Mouse (Mus musculus) CH12.LX (cell line): ENCODE measurements around the gene Cdh8. TPM values are rescaled to one million over a fixed set of nuclear protein-coding genes. Genes with fewer than 3 reads are reported as not detected.

ENCODE experiments used
- DNase-seq: peaks from one replicate; pipeline ENCODE4 v3.0.0-alpha.2; 2013; ENCODE audit errors: extremely low read depth
- H3K27ac ChIP-seq: 2 replicates; pipeline ENCODE4 v1.5.1; 2012; ENCODE audit warnings: low read depth, mild to moderate bottlenecking, control low read depth, moderate library complexity; ENCODE audit not compliant: insufficient read depth
- H3K27me3 ChIP-seq: replicated peaks from 2 replicates; pipeline ENCODE3; 2012; ENCODE audit warnings: inconsistent platforms
- H3K36me3 ChIP-seq, 2 experiments: replicated peaks in 1 of 2; 2 replicates each; pipeline versions ENCODE3 to v1.6.1; 2012; ENCODE audit warnings: inconsistent platforms in 1 of 2, low read length in 1 of 2, mild to moderate bottlenecking in 1 of 2, mixed read lengths in 1 of 2, moderate library complexity in 1 of 2; ENCODE audit not compliant: control insufficient read depth in 1 of 2, insufficient read depth in 1 of 2
- H3K4me1 ChIP-seq, 2 experiments: 2 replicates each; pipeline ENCODE4 v1.6.1; 2012; ENCODE audit warnings: inconsistent platforms in 1 of 2, moderate library complexity in 1 of 2; ENCODE audit not compliant: insufficient read depth in 2 of 2, control insufficient read depth in 1 of 2
- H3K4me2 ChIP-seq: 2 replicates; pipeline ENCODE4 v1.6.1; 2012; ENCODE audit warnings: low read depth, mild to moderate bottlenecking, control low read depth; ENCODE audit not compliant: poor library complexity, insufficient read depth, severe bottlenecking
- H3K4me3 ChIP-seq, 3 experiments: fragments of 150-350 bp in 1 of 3; sonication (generic) in 1 of 3; replicated peaks in 1 of 3; 2 replicates each; pipeline versions ENCODE3 to v1.5.1; 2011 to 2012; ENCODE audit warnings: low read depth in 2 of 3, low read length in 2 of 3, mild to moderate bottlenecking in 2 of 3, moderate library complexity in 2 of 3, control low read depth in 1 of 3, improper control_type of control experiment in 1 of 3, inconsistent platforms in 1 of 3, mixed read lengths in 1 of 3; ENCODE audit not compliant: poor library complexity in 1 of 3
- H3K79me2 ChIP-seq: replicated peaks from 2 replicates; pipeline ENCODE4 v1.6.1; 2012; ENCODE audit warnings: mild to moderate bottlenecking, moderate library complexity; ENCODE audit not compliant: control insufficient read depth, poor library complexity, insufficient read depth, severe bottlenecking; ENCODE audit errors: extremely low read depth
- H3K9ac ChIP-seq: 2 replicates; pipeline ENCODE4 v1.6.1; 2012; ENCODE audit warnings: low read depth, mild to moderate bottlenecking, control low read depth, moderate library complexity; ENCODE audit not compliant: insufficient read depth
- H3K9me3 ChIP-seq: replicated peaks from 2 replicates; pipeline ENCODE3; 2012; ENCODE audit warnings: low read length, inconsistent platforms, mixed read lengths
- BHLHE40 ChIP-seq: IDR thresholded peaks from 2 replicates; pipeline ENCODE4 v1.6.1; 2011; ENCODE audit warnings: mild to moderate bottlenecking, low read depth, low read length, improper control_type of control experiment
- CHD1 ChIP-seq: IDR thresholded peaks from 2 replicates; pipeline ENCODE4 v1.6.1; 2012; ENCODE audit warnings: low read depth, low read length, improper control_type of control experiment, inconsistent platforms
- CHD2 ChIP-seq: IDR thresholded peaks from 2 replicates; pipeline ENCODE4 v1.6.1; 2011; ENCODE audit warnings: low read length, improper control_type of control experiment
- CTCF ChIP-seq, 2 experiments: IDR thresholded peaks in 1 of 2; conservative IDR thresholded peaks in 1 of 2; 2 replicates each; pipeline ENCODE4 v1.5.1; 2011 to 2012; ENCODE audit warnings: low read depth in 2 of 2, low read length in 2 of 2, improper control_type of control experiment in 1 of 2, inconsistent platforms in 1 of 2, mild to moderate bottlenecking in 1 of 2, moderate library complexity in 1 of 2
- E2F4 ChIP-seq: IDR thresholded peaks from 2 replicates; pipeline ENCODE4 v1.6.1; 2011; ENCODE audit warnings: low read depth, low read length, improper control_type of control experiment; ENCODE audit not compliant: insufficient replicate concordance
- ELF1 ChIP-seq: IDR thresholded peaks from 2 replicates; pipeline ENCODE4 v1.6.1; 2014; ENCODE audit warnings: low read depth, mild to moderate bottlenecking, inconsistent platforms, low read length, improper control_type of control experiment
- IRF4 ChIP-seq: IDR thresholded peaks from 2 replicates; pipeline ENCODE4 v1.6.1; 2014; ENCODE audit warnings: low read depth, mild to moderate bottlenecking, inconsistent platforms, low read length, improper control_type of control experiment
- KAT2A ChIP-seq: IDR thresholded peaks from 2 replicates; pipeline ENCODE4 v1.6.1; 2012; ENCODE audit warnings: low read length, improper control_type of control experiment, inconsistent platforms; ENCODE audit not compliant: insufficient replicate concordance
- MAFK ChIP-seq: IDR thresholded peaks from 2 replicates; pipeline ENCODE4 v1.6.1; 2011; ENCODE audit warnings: low read length, improper control_type of control experiment; ENCODE audit not compliant: insufficient replicate concordance
- MAX ChIP-seq: IDR thresholded peaks from 2 replicates; pipeline ENCODE4 v1.6.1; 2011; ENCODE audit warnings: low read length, improper control_type of control experiment
- MAZ ChIP-seq: IDR thresholded peaks from 2 replicates; pipeline ENCODE4 v1.6.1; 2012; ENCODE audit warnings: low read depth, mild to moderate bottlenecking, inconsistent platforms, low read length, improper control_type of control experiment, moderate library complexity
- MXI1 ChIP-seq: IDR thresholded peaks from 2 replicates; pipeline ENCODE4 v1.6.1; 2011; ENCODE audit warnings: mild to moderate bottlenecking, low read depth, low read length, improper control_type of control experiment
- MYC ChIP-seq: IDR thresholded peaks from 2 replicates; pipeline ENCODE4 v1.6.1; 2011; ENCODE audit warnings: low read depth, mild to moderate bottlenecking, improper control_type of control experiment, low read length
- NRF1 ChIP-seq: IDR thresholded peaks from 2 replicates; pipeline ENCODE4 v1.6.1; 2014; ENCODE audit warnings: low read depth, mild to moderate bottlenecking, inconsistent platforms, low read length, improper control_type of control experiment, moderate library complexity
- POLR2A ChIP-seq: IDR thresholded peaks from 2 replicates; pipeline ENCODE4 v1.6.1; 2011; ENCODE audit warnings: low read depth, mild to moderate bottlenecking, improper control_type of control experiment, low read length
- POLR2AphosphoS2 ChIP-seq: IDR thresholded peaks from 2 replicates; pipeline ENCODE4 v1.6.1; 2011; ENCODE audit warnings: low read depth, low read length, improper control_type of control experiment
- RAD21 ChIP-seq: IDR thresholded peaks from 2 replicates; pipeline ENCODE4 v1.6.1; 2011; ENCODE audit warnings: low read depth, mild to moderate bottlenecking, low read length, improper control_type of control experiment, moderate library complexity
- SIN3A ChIP-seq: IDR thresholded peaks from 2 replicates; pipeline ENCODE4 v1.6.1; 2012; ENCODE audit warnings: low read length, improper control_type of control experiment, inconsistent platforms
- SMC3 ChIP-seq: IDR thresholded peaks from 2 replicates; pipeline ENCODE4 v1.6.1; 2011; ENCODE audit warnings: low read depth, low read length, improper control_type of control experiment
- TBP ChIP-seq: conservative IDR thresholded peaks from 2 replicates; pipeline ENCODE4 v1.6.1; 2011; ENCODE audit warnings: low read depth, low read length, improper control_type of control experiment
- UBTF ChIP-seq: IDR thresholded peaks from 2 replicates; pipeline ENCODE4 v1.6.1; 2012; ENCODE audit warnings: low read depth, mild to moderate bottlenecking, inconsistent platforms, low read length, improper control_type of control experiment, moderate library complexity
- USF1 ChIP-seq: IDR thresholded peaks from 2 replicates; pipeline ENCODE4 v1.6.1; 2014; ENCODE audit warnings: low read depth, mild to moderate bottlenecking, inconsistent platforms, low read length, improper control_type of control experiment
- USF2 ChIP-seq: conservative IDR thresholded peaks from 2 replicates; pipeline ENCODE4 v1.6.1; 2011; ENCODE audit warnings: low read depth, low read length, improper control_type of control experiment
- ZC3H11A ChIP-seq: IDR thresholded peaks from 2 replicates; pipeline ENCODE4 v1.6.1; 2012; ENCODE audit warnings: low read depth, mild to moderate bottlenecking, inconsistent platforms, low read length, improper control_type of control experiment
- ZKSCAN1 ChIP-seq: IDR thresholded peaks from 2 replicates; pipeline ENCODE4 v1.6.1; 2012; ENCODE audit warnings: low read depth, inconsistent platforms, low read length, improper control_type of control experiment, borderline replicate concordance
- ZNF384 ChIP-seq: IDR thresholded peaks from 2 replicates; pipeline ENCODE4 v1.6.1; 2012; ENCODE audit warnings: low read depth, low read length, improper control_type of control experiment, inconsistent platforms
- dilution Hi-C: fragments of 300-500 bp; cut with MboI; formaldehyde crosslinking; loops from 2 replicates; pipeline ENCODE4 v1.14.3; 2020; ENCODE audit warnings: low sequenced_read_pairs; ENCODE audit not compliant: extremely low pct_unique_long_range_greater_than_20kb, extremely low pct_ligation_motif_present
- in situ Hi-C: fragments of 300-500 bp; cut with MboI; formaldehyde crosslinking; loops from 3 replicates; pipeline ENCODE4 v1.14.3; 2019; ENCODE audit warnings: low sequenced_read_pairs, low pct_ligation_motif_present, low pct_unique_long_range_greater_than_20kb, mixed read lengths
- polyA plus RNA-seq: library from polyadenylated mRNA; unstranded; fragments of >175 nt; gene quantifications from 2 replicates; pipeline ENCODE4 v1.2.1, GENCODE M21; 2012; ENCODE audit warnings: low read depth; ENCODE audit not compliant: insufficient read length
- total RNA-seq, 2 experiments: library from RNA; depleted of rRNA; stranded (reverse); fragments of 300-350 nt in 1 of 2; fragments of >200 nt in 1 of 2; gene quantifications; 2 replicates each; pipeline ENCODE4 v1.2.3; 2012 to 2014

The Cdh8 gene
- total and polyA plus RNA-seq, 3 experiments, result not detected

GRCm38 (mm10) chr8:99048664-99049363, 367.5 kb downstream of the Cdh8 start:
- dilution Hi-C loops, result no loop called here
- peaks cover 13% of the 10 kb centered on the region for H3K9me3 ChIP-seq
- no peaks in the 10 kb centered on the region for H3K27me3 ChIP-seq
- in situ Hi-C loops, result no loop called here
- no peak overlapping the region for H3K4me3 ChIP-seq
- no peak overlapping the region for H3K9ac ChIP-seq
- H3K36me3 ChIP-seq, result no peaks in the 10 kb centered on the region
- H3K79me2 ChIP-seq, result no peaks in the 10 kb centered on the region
- TF ChIP-seq RAD21 (no peak), MAZ (no peak), SMC3 (no peak), ELF1 (no peak), CHD2 (no peak), E2F4 (no peak), USF2 (no peak), SIN3A (no peak), ZC3H11A (no peak), MXI1 (no peak), USF1 (no peak), UBTF (no peak), KAT2A (no peak), ZNF384 (no peak), MAX (no peak), BHLHE40 (no peak)
- no peak for DNase-seq
- no peaks in the 10 kb centered on the region for H3K4me1 ChIP-seq
- no peak overlapping the region for H3K4me2 ChIP-seq
- H3K27ac ChIP-seq, result no peak overlapping the region

- H3K9ac ChIP-seq, result no peak overlapping the region
- H3K4me1 ChIP-seq, result no peaks in the 10 kb centered on the region
- no peak overlapping the region for H3K27ac ChIP-seq
- H3K36me3 ChIP-seq, result no peaks in the 10 kb centered on the region
- dilution Hi-C loops, result no loop called here
- H3K4me3 ChIP-seq, result no peak overlapping the region
- no peaks in the 10 kb centered on the region for H3K79me2 ChIP-seq
- H3K9me3 ChIP-seq, result peaks cover 10% of the 10 kb centered on the region
- in situ Hi-C loops, result no loop called here
- H3K27me3 ChIP-seq, result no peaks in the 10 kb centered on the region
- no peak for DNase-seq
- H3K4me2 ChIP-seq, result no peak overlapping the region
- TF ChIP-seq NRF1 (no peak), MAFK (no peak), CTCF (conservative IDR thresholded peaks at IDR 0.05 in 1 of 2, IDR thresholded peaks at IDR 0.05 in 1 of 2; ENCODE audit: low read depth in 2 of 2, low read length in 2 of 2) (no peak), MYC (no peak), IRF4 (no peak), TBP (no peak), CHD1 (no peak), ZKSCAN1 (no peak), KAT2A (no peak), RAD21 (no peak), POLR2A (no peak), POLR2AphosphoS2 (no peak)
Measured at GRCm38 (mm10) chr8:99040423-99040822, 375.8 kb downstream of the Cdh8 start.
